Mouse (Mus musculus): Measurements from ENCODE around the gene Abcc5.

DNA sequence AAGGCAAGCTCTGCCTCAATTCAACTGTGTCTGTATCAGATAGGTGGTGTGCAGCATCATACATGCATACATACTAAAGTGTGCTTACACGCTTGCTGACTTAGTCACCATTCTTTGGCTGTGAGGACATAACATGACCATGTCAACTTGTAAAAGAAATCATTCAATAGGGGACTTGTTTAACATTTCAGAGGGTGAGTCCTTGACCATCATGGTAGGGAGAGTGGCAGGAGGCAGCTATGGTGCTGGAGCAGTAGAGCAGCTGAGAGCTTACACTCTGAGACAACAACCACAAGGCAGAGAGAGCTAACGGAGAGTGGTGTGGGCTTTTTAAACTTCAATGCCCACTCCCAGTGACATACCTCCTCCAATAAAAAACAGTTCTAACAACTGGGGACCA, 9.9 kb downstream of the Abcc5 start:
- TF ChIP-seq CTCF (IDR thresholded peaks at IDR 0.05; ENCODE audit: extremely low read depth, insufficient read depth, insufficient read length, insufficient replicate concordance) (no peak), POLR2A (IDR thresholded peaks at IDR 0.05; ENCODE audit: low read depth, low read length) (no peak)
